8 mouse cellular contexts compared by ENCODE assay signal in genomic region chr12:4592541-4593165, GRCm38 (mm10). TPM values are rescaled to one million over a fixed set of nuclear protein-coding genes. Genes with fewer than 3 reads are reported as not detected.
A peak's percentile ranks its signal among the peaks of the same experiment; 100 is the strongest.
DNase-seq lines count a peak whose midpoint lies in the region; ATAC-seq and TF ChIP-seq lines count a peak whose summit lies in the region.

Itsn2 (plus strand) TSS chr12:4592638.
Gm3625 (minus strand) TSS chr12:4592927.

- peak within 1 kb of the TSS; percentile 34; the same call in 1 of the 2 replicates for H3K27ac ChIP-seq in cerebellum, adult 2 months (ENCODE audit: insufficient read depth, low read length)
- peak within 1 kb of the TSS; percentile 82 for H3K27ac ChIP-seq in forebrain, postnatal 0 days (ENCODE audit: low read depth, low read length)
- peak within 1 kb of the TSS; percentile 88 for H3K27ac ChIP-seq in lung, embryonic 16.5 days (ENCODE audit: low read length)

- DNase-seq in MEL-GATA-1-ER (ENCODE audit: extremely low read depth, low read depth): peak; percentile 67
- DNase-seq in cerebellum, adult 2 months: peak; percentile 71 to 73
- DNase-seq in forebrain, postnatal 0 days: peak; percentile 76
- DNase-seq in heart, postnatal 4 days: peak; percentile 76
- DNase-seq in layer of hippocampus, adult 9-11 months: peak; percentile 65
- peak; percentile 51 for DNase-seq in ovary, adult 18-20 months (ENCODE audit: low spot score)
- DNase-seq in thymus, postnatal 0 days (ENCODE audit: low spot score): peak; percentile 78

- no peak for TF ChIP-seq CTCF in cerebellum, adult 2 months (IDR thresholded peaks at IDR 0.05; ENCODE audit: borderline replicate concordance, insufficient read depth, low read depth, low read length)
- no peak for TF ChIP-seq CTCF in forebrain, postnatal 0 days (IDR thresholded peaks at IDR 0.05; ENCODE audit: low read depth)

- TF ChIP-seq POLR2A in cerebellum, adult 2 months (IDR thresholded peaks at IDR 0.05; ENCODE audit: borderline replicate concordance, insufficient read depth, low read length): no peak

- H3K27me3 ChIP-seq in cerebellum, adult 2 months (ENCODE audit: control insufficient read depth, insufficient read depth, low read length): no peaks in the 10 kb centered on the region
- no peaks in the 10 kb centered on the region for H3K27me3 ChIP-seq in forebrain, postnatal 0 days (ENCODE audit: insufficient read depth, low read length)
- H3K27me3 ChIP-seq in lung, embryonic 16.5 days (ENCODE audit: control insufficient read depth, insufficient read depth, low read depth, low read length): no peaks in the 10 kb centered on the region

- peak within 1 kb of the TSS; percentile 75 for H3K4me3 ChIP-seq in cerebellum, adult 2 months (replicated peaks; ENCODE audit: insufficient read depth, low read depth, low read length)
- peak within 1 kb of the TSS; percentile 92 for H3K4me3 ChIP-seq in forebrain, postnatal 0 days (ENCODE audit: low read depth, low read length)
- H3K4me3 ChIP-seq in lung, embryonic 16.5 days (ENCODE audit: low read length): peak within 1 kb of the TSS; percentile 93

- H3K36me3 ChIP-seq in forebrain, postnatal 0 days (ENCODE audit: insufficient read depth): no peaks in the 10 kb centered on the region
- H3K36me3 ChIP-seq in lung, embryonic 16.5 days (ENCODE audit: control insufficient read depth, insufficient read depth, low read length): no peaks in the 10 kb centered on the region

- no peaks in the 10 kb centered on the region for H3K4me1 ChIP-seq in cerebellum, adult 2 months (ENCODE audit: control insufficient read depth, insufficient read depth, low read length)
- peaks cover 4% of the 10 kb centered on the region for H3K4me1 ChIP-seq in forebrain, postnatal 0 days (ENCODE audit: insufficient read depth)
- H3K4me1 ChIP-seq in lung, embryonic 16.5 days (replicated peaks; ENCODE audit: control insufficient read depth, insufficient read depth, low read length): peaks cover 7% of the 10 kb centered on the region

- peak within 1 kb of the TSS; percentile 76 for H3K4me2 ChIP-seq in forebrain, postnatal 0 days (ENCODE audit: low read depth)
- peak within 1 kb of the TSS; percentile 92 for H3K4me2 ChIP-seq in lung, embryonic 16.5 days (ENCODE audit: low read depth, low read length)

- no peaks in the 10 kb centered on the region for H3K9me3 ChIP-seq in forebrain, postnatal 0 days (ENCODE audit: low read length)
- no peaks in the 10 kb centered on the region for H3K9me3 ChIP-seq in lung, embryonic 16.5 days (ENCODE audit: control insufficient read depth, low read length)

- ATAC-seq in forebrain, postnatal 0 days: peak; percentile 85
- peak; percentile 93 for ATAC-seq in lung, embryonic 16.5 days (ENCODE audit: low read depth)

- WGBS in cerebellum, adult 2 months: under 1% methylated on average over 48 of the region's 49 CpGs
- WGBS in forebrain, postnatal 0 days: 9% methylated on average over 30 of the region's 49 CpGs
- under 1% methylated on average over 42 of the region's 49 CpGs for WGBS in lung, embryonic 16.5 days

- H3K9ac ChIP-seq in forebrain, postnatal 0 days: peak within 1 kb of the TSS; percentile 80
- peak within 1 kb of the TSS; percentile 93 for H3K9ac ChIP-seq in lung, embryonic 16.5 days (ENCODE audit: low read length)

RNA-seq across cellular contexts. Expression of gene Itsn2, which starts in this region (rescaled TPM):
- 26.5 and 27.5 TPM in 2 replicates for polyA plus RNA-seq in cerebellum, adult 2 months (2012; rRNA removed)
- 24.5 and 28.1 TPM in 2 replicates for total RNA-seq in forebrain, postnatal 0 days (2014; rRNA removed)
- 12.3 and 20.9 TPM in 2 replicates for polyA plus RNA-seq in forebrain, postnatal 0 days (2015; fragmentation: Nextera tagmentation; extraction: Ambion mirVana)
- total RNA-seq in heart, postnatal 4 days (2021): 10 to 100 TPM; 54.0 to 54.8 TPM
- 37.6 and 39.7 TPM in 2 replicates for polyA plus RNA-seq in lung, embryonic 16.5 days (2015; fragmentation: Nextera tagmentation; extraction: Ambion mirVana)
- 47.9 and 53.0 TPM in 2 replicates for polyA plus RNA-seq in thymus, postnatal 0 days (2015; fragmentation: Nextera tagmentation; extraction: Ambion mirVana)

RNA-seq across cellular contexts. Expression of gene Gm3625, which starts in this region (rescaled TPM):
- polyA plus RNA-seq in cerebellum, adult 2 months (2012; rRNA removed): not detected in 2 replicates
- total RNA-seq in forebrain, postnatal 0 days (2014; rRNA removed): not detected in 2 replicates
- not detected in 2 replicates for polyA plus RNA-seq in forebrain, postnatal 0 days (2015; fragmentation: Nextera tagmentation; extraction: Ambion mirVana)
- total RNA-seq in heart, postnatal 4 days (2021): not detected
- polyA plus RNA-seq in lung, embryonic 16.5 days (2015; fragmentation: Nextera tagmentation; extraction: Ambion mirVana): not detected in 2 replicates
- not detected in 2 replicates for polyA plus RNA-seq in thymus, postnatal 0 days (2015; fragmentation: Nextera tagmentation; extraction: Ambion mirVana)

Comparison
In these comparisons a context has a peak if more than half of its experiments do, and no peak if none do; other contexts are left out.
1. Peak in every context shown above with its lines: DNase-seq, ATAC-seq, H3K4me3 ChIP-seq and H3K27ac ChIP-seq.
2. H3K27ac ChIP-seq: peak in every context shown above with its lines; median percentile 88 in lung, embryonic 16.5 days; 82 in forebrain, postnatal 0 days; 34 in cerebellum, adult 2 months.